Mouse (Mus musculus) testis, adult 2 months (tissue): ENCODE measurements around the gene Kmt2c.

Experiments used
- CTCF ChIP-seq: fragments of 200-500 bp; IDR thresholded peaks from 2 replicates; pipeline ENCODE4 v1.5.1; 2012; ENCODE audit warnings: low read depth, mild to moderate bottlenecking, inconsistent platforms, low read length, moderate library complexity; ENCODE audit not compliant: control insufficient read depth, insufficient read depth, insufficient replicate concordance
- POLR2A ChIP-seq: fragments of 200-500 bp; IDR thresholded peaks from 2 replicates; pipeline ENCODE4 v1.6.1; 2012; ENCODE audit warnings: low read depth, mild to moderate bottlenecking, inconsistent platforms, low read length, moderate library complexity; ENCODE audit not compliant: control insufficient read depth

- TF ChIP-seq CTCF: no peak
- no peak for TF ChIP-seq POLR2A
Measured at GRCm38 (mm10) chr5:25535566-25535965, 37.0 kb upstream of the Kmt2c start.
